20 mouse cellular contexts compared by ENCODE assay signal in genomic region chr4:32665843-32666242, GRCm38 (mm10). TPM values are rescaled to one million over a fixed set of nuclear protein-coding genes. Genes with fewer than 3 reads are reported as not detected.
DNase-seq lines count a peak whose midpoint lies in the region; TF ChIP-seq lines count a peak whose summit lies in the region.
"Had no signal": no experiment of that assay in that cellular context is flagged by ENCODE, and none has a peak within 500 bp of the region (broad histone marks: within the 10 kb centered on the region; RNA-seq: fewer than 3 reads in every experiment).

No protein-coding gene starts in this region.

- H3K27me3 ChIP-seq in MEL (ENCODE audit: control insufficient read depth in 1 of 2, insufficient read depth in 2 of 2, low read length in 2 of 2) = no peaks in the 10 kb centered on the region
- H3K27me3 ChIP-seq: CH12.LX, Patski had no signal

- peak; percentile 39 to 40; a peak in 2 of 4 replicates for TF ChIP-seq EP300 in MEL (IDR thresholded peaks at IDR 0.05; ENCODE audit: low read depth in 1 of 2, low read length in 2 of 2)

- no peak overlapping the region for H3K9ac ChIP-seq in MEL (ENCODE audit: control insufficient read depth, low read depth, low read length, poor library complexity, severe bottlenecking)

- H3K4me1 ChIP-seq in MEL (ENCODE audit: control insufficient read depth in 1 of 2, insufficient read depth in 2 of 2, low read length in 2 of 2) = peaks cover 0 to 2% of the 10 kb centered on the region in 2 experiments; a peak in 2 of 4 replicates

- DNase-seq in MEL (ENCODE audit: low read depth, low spot score) (peak; percentile 56), MEL-GATA-1-ER (ENCODE audit: extremely low read depth, low read depth) (peak; percentile 10), MN1 (ENCODE audit: low spot score) (no peak)
- no peak for DNase-seq in frontal cortex, postnatal 10 days (ENCODE audit: low spot score in 2 of 2)
- DNase-seq: adrenal gland, adult 2 months; adrenal gland, adult 8-10 months; adrenal gland, postnatal 10 days; adrenal gland, postnatal 14 days; adrenal gland, postnatal 25 days; adrenal gland, postnatal 36 days; B cell, adult 2 months; cerebellum, adult 11 months; cerebellum, adult 11-12 months; cerebellum, adult 18-20 months; cerebellum, adult 2 months; cerebellum, adult 8-10 months; cerebellum, adult 9-10 months had no signal

- H3K36me3 ChIP-seq in MEL (ENCODE audit: control insufficient read depth in 1 of 2, insufficient read depth in 2 of 2, low read length in 2 of 2) = peaks cover 5 to 38% of the 10 kb centered on the region in 2 experiments; a peak in 3 of 4 replicates

- no peak for TF ChIP-seq POLR2A in MEL (IDR thresholded peaks at IDR 0.05; ENCODE audit: control insufficient read depth in 1 of 2, insufficient read depth in 1 of 2, low read depth in 1 of 2, low read length in 2 of 2, poor library complexity in 1 of 2)

- TF ChIP-seq CTCF in MEL (IDR thresholded peaks at IDR 0.05 in 2 of 3, conservative IDR thresholded peaks at IDR 0.05 in 1 of 3; ENCODE audit: control insufficient read depth in 1 of 3, insufficient read depth in 1 of 3, low read depth in 2 of 3, low read length in 3 of 3, poor library complexity in 1 of 3, severe bottlenecking in 1 of 3) = no peak

- TF ChIP-seq RAD21 in MEL (IDR thresholded peaks at IDR 0.05; ENCODE audit: low read depth, low read length) = no peak

- peaks cover 20% of the 10 kb centered on the region for H3K79me2 ChIP-seq in MEL (ENCODE audit: control insufficient read depth, insufficient read depth, low read length, poor library complexity)

- no peak overlapping the region; the same call in 1 of the 2 replicates for H3K27ac ChIP-seq in MEL (ENCODE audit: control insufficient read depth, low read depth, low read length)

- no peak overlapping the region for H3K4me3 ChIP-seq in MEL (ENCODE audit: control insufficient read depth in 1 of 2, insufficient read depth in 1 of 2, low read depth in 2 of 2, low read length in 2 of 2)

- H3K9me3 ChIP-seq in MEL (replicated peaks; ENCODE audit: insufficient read depth, low read length) = no peaks in the 10 kb centered on the region
- H3K9me3 ChIP-seq: G1E had no signal

TF ChIP-seq in MEL, 35 proteins besides CTCF, POLR2A, EP300 and RAD21:
- TF ChIP-seq RCOR1 (IDR thresholded peaks at IDR 0.05; ENCODE audit: low read depth, low read length) = peak; percentile 54; the same call in 1 of the 2 replicates
- peak; percentile 75 for TF ChIP-seq GATA1 (IDR thresholded peaks at IDR 0.05; ENCODE audit: low read depth, low read length)
- peak; percentile 31; the same call in 1 of the 2 replicates for TF ChIP-seq SIN3A (IDR thresholded peaks at IDR 0.05; ENCODE audit: low read length)
- TF ChIP-seq BHLHE40 (IDR thresholded peaks at IDR 0.05; ENCODE audit: borderline replicate concordance, low read depth, low read length) = no peak
- TF ChIP-seq TCF12 (IDR thresholded peaks at IDR 0.05; ENCODE audit: low read depth, low read length) = 0 out of 2 replicates have a peak, but pooled peaks have one; percentile 43
- no peak for TF ChIP-seq ZC3H11A (IDR thresholded peaks at IDR 0.05; ENCODE audit: low read depth, low read length)
- 0 out of 2 replicates have a peak, but pooled peaks have one; percentile 34 for TF ChIP-seq MXI1 (IDR thresholded peaks at IDR 0.05; ENCODE audit: low read depth, low read length)

RNA-seq across cellular contexts. Expression of gene Mdn1, which starts 8.9 kb away (rescaled TPM):
- total RNA-seq in MEL (2012; rRNA removed) = 47.9 and 49.8 TPM in 2 replicates
- polyA plus RNA-seq in MEL (2012; ENCODE audit: insufficient read depth in 1 of 2, insufficient read length in 2 of 2, low read depth in 1 of 2, low replicate concordance in 2 of 2, missing spikeins in 1 of 2) = 10 to 100 TPM; 16.1 to 44.5 TPM

RNA-seq across cellular contexts. Expression of gene Casp8ap2, which starts 50.6 kb away (rescaled TPM):
- 29.8 and 31.1 TPM in 2 replicates for total RNA-seq in MEL (2012; rRNA removed)
- 10 to 100 TPM; 18.2 to 93.5 TPM for polyA plus RNA-seq in MEL (2012; ENCODE audit: insufficient read depth in 1 of 2, insufficient read length in 2 of 2, low read depth in 1 of 2, low replicate concordance in 2 of 2, missing spikeins in 1 of 2)

Comparison
In these comparisons a context has a peak if more than half of its experiments do, and no peak if none do; other contexts are left out.
1. DNase-seq: peak in MEL (single experiment) and MEL-GATA-1-ER (single experiment); none in MN1 (single experiment) and frontal cortex, postnatal 10 days (0 of 2).